Mouse (Mus musculus) adrenal gland, postnatal 4 days (tissue): ENCODE data around the gene Secisbp2l. TPM values are rescaled to one million over a fixed set of nuclear protein-coding genes. Genes with fewer than 3 reads are reported as not detected.

Experiments used
- DNase-seq, 2 experiments: peaks; one replicate each; pipeline ENCODE4 v3.0.0; 2021 to 2022; ENCODE audit warnings: low spot score in 2 of 2, mixed read lengths in 2 of 2
- total RNA-seq, 2 experiments: library from RNA; stranded (reverse); gene quantifications; 2 replicates each; pipeline ENCODE4 v1.2.3; 2021

Secisbp2l gene
- total RNA-seq, 2 experiments from 2014 or later, result 58.5 TPM

- DNase-seq, result no peak
Measured at GRCm38 (mm10) chr2:125716599-125716998, 66.1 kb downstream of the Secisbp2l start.

- DNase-seq, result no peak
Measured at GRCm38 (mm10) chr2:125706510-125706921, 76.2 kb downstream of the Secisbp2l start.

DNA sequence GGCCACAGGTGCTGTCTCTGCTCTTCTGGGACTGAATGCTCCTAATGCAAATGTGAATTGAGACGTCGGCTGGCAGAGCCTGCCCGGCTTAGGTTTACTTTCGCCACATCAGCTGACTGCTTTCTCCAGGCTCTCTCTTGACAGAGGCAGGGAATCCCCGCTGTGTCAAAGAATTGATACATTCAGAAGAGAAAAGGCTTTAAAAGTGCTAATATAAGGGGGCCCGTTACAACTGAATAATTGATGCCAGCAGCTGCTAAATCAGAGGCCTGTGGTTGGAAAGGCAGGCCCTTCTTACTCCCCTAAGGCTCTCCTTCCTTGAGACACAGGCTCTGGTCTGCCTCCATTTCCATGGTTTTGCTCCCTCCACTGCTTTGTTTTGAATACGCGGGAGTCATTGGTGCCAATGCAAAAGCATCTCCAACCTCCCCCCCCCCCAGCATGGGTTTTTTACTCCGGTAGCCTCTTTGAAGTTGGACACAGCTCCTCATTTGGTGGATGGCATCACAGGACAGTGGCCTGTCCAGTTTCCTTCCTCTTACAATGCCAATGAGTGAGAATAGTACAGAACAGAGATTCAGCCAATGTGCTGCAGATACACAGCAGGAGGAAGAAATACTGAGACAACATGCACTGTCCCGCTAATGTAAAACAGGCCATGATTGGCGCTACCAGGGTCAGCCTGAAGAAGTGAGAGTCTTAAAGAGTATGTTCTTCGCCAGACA, 77.6 kb downstream of the Secisbp2l start:
- DNase-seq, result no peak

- DNase-seq, result no peak
Measured at GRCm38 (mm10) chr2:125702851-125703250, 79.8 kb downstream of the Secisbp2l start.

DNA sequence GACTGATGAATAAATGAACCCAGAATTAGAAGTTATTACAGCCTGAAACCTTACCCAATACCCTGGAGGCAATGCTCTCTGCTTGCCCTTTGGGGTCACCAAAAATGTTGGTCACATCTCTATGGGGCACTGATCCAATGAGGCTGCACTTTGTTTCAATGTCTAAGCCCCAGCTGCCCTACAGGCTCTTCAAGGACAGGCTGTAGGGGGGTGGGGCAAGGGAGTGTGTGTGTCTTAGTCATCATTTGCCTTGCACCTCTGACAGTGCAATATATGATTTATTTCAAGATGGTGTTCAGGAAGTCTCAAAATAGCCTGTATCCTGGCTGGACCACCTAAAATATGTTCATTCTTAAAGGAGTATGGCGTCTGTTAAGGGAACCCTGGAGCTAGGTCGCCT, 81.1 kb downstream of the Secisbp2l start:
- DNase-seq, result no peak

DNA sequence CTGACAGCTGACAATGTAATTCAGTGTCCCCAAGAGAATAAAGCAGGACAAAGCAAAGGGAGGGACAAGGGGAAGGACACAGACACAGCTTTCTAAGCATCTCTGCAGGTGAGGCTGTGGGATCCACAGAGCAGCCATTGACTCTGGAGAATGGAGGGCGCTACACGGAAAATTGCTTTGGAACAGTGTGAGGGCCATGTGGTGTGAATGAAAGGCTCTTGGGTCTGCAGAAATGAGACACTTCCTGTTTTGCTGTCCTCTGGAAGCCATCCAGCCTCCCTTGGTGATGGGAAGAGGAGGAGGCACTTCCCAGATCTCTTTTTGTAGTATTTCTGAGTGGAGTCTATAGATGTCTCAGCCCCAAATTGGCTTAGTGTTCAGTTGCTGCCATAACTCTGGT, 86.5 kb downstream of the Secisbp2l start:
- DNase-seq, result no peak

GRCm38 (mm10) chr2:125694798-125695197, 87.9 kb downstream of the Secisbp2l start:
- DNase-seq, result no peak

DNA sequence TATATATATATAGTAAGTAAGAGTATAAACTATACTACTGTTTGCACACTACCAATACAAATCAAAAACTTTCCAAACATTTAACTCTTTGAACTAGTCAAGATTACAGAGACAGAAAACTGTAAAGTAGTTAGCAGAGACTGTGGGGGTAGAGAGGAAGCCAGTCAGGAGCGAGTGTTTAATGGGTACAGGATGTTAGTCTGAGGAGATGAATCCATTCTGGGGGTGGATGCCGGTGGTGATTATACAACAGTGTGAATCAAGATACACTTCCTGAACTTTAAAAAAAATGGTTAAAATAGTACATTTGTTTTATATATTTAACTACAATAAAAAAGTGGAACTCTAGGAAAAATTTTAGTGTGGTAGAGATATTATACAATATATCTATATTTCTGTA, 90.7 kb downstream of the Secisbp2l start:
- DNase-seq, result no peak

Other genes with a start within 250 kb of the Secisbp2l start
- 1 to 10 TPM; 6.9 to 7.6 TPM for gene Cep152, start 157.8 kb downstream of the Secisbp2l start, total RNA-seq
- gene Eid1, start 109.8 kb downstream of the Secisbp2l start, total RNA-seq, result 100 to 1,000 TPM; 207 to 216 TPM
- 1 to 10 TPM; 5.4 to 6.0 TPM for gene Shc4, start 58.7 kb downstream of the Secisbp2l start, total RNA-seq
- 10 to 100 TPM; 51.4 to 56.5 TPM for gene Galk2, start 76.2 kb upstream of the Secisbp2l start, total RNA-seq
- 100 to 1,000 TPM; 144 to 145 TPM for gene Cops2, start 76.3 kb upstream of the Secisbp2l start, total RNA-seq